Mouse (Mus musculus): ENCODE results near the gene Cpe. TPM values are rescaled to one million over a fixed set of nuclear protein-coding genes. Genes with fewer than 3 reads are reported as not detected.

Gene Cpe
- total RNA-seq (2014; rRNA removed): 1.0 and 1.7 TPM in 2 replicates
- polyA plus RNA-seq (2012; rRNA removed): 0.25 and 0.28 TPM in 2 replicates

DNA sequence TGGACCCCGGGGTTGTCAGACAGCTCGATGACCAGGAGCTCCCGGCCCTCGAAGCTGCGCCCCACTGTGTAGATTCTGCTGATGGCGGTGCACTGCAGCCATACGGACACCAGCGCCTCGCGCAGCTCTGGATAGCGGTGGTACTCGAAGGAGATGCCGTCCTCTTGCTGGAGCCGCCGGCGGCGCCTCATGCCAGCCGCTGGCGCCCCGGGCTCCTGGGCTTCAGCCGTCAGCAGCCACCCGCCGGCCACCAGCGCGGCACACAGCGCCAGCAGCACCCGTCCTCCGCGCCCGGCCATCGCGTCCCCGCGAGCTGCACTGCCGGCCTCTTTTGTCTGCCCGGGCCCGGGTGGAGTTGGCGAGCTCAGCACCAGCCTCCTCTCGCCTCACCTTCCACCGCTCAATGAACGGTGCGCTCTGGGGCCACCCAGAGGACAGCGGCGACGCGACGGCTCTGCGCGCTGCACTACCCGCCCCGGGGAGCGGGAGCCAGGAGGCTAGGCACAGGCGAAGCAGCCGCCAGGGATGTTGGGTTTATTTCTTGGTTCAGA is at the start of gene Cpe:
TSS of gene Cpe (minus strand) at position 404 of the 551 bp plus-strand sequence.
- H3K4me3 ChIP-seq (ENCODE audit: insufficient read depth, low read depth, low read length): peak within 1 kb of the TSS; percentile 12; the same call in 1 of the 2 replicates
- peaks cover 2% of the 10 kb centered on the region; the same call in 1 of the 2 replicates for H3K4me1 ChIP-seq (ENCODE audit: control insufficient read depth, insufficient read depth, low read length)
- H3K36me3 ChIP-seq (ENCODE audit: control insufficient read depth, insufficient read depth, low read length): no peaks in the 10 kb centered on the region
- H3K9ac ChIP-seq (ENCODE audit: low read depth, low read length): no peak within 1 kb of the TSS
- DNase-seq (ENCODE audit: extremely low read depth, low read depth, low spot score): peak; percentile 37
- no peak within 1 kb of the TSS for H3K27ac ChIP-seq (replicated peaks; ENCODE audit: insufficient read depth, low read depth, low read length)
- whole genome bisulfite sequencing: 1% methylated on average over 54 of the region's 54 CpGs
- TF ChIP-seq POLR2A (IDR thresholded peaks at IDR 0.05; ENCODE audit: extremely low read depth, insufficient read depth, low read length) (no peak), CTCF (IDR thresholded peaks at IDR 0.05; ENCODE audit: low read depth, low read length) (peak; percentile 67)
- peaks cover 3% of the 10 kb centered on the region; the same call in 1 of the 2 replicates for H3K27me3 ChIP-seq (ENCODE audit: control insufficient read depth, insufficient read depth, low read length)
- no peaks in the 10 kb centered on the region for H3K79me2 ChIP-seq (ENCODE audit: control insufficient read depth, insufficient read depth, low read length)

DNA sequence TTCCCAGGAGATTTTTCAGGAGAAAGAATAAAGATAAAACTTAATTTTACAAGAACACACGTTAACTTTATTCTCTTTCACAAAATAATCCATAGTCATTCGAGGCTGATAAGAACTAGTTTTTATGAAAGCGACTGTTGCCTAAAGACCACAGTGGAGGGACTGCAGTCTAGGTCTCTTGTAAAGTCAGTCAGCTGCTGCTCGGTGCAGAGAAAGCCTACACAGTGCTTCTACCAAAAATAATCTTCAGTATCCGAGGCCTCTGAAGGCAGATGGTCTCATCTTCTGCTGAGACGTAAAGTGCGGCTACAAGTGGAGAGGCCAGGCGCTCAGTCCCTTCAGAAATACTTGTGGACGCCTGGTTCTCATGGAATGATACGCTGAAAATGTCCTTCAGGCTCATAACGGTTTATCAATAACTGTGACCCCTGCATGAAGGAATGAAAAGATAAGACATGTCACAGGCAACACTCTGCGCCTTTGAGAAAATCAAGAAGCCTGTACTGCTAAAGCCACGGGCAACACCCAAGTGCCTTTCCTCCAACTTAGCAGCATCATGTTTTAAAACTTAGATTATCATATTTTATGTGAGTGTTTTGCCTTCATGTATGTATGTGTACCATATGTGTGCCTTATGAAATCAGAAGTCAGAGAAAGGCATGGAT is 47.8 kb upstream of the Cpe start:
- Histone ChIP-seq H3K27me3 (ENCODE audit: control insufficient read depth, insufficient read depth, low read length) (no peaks in the 10 kb centered on the region), H3K4me1 (ENCODE audit: control insufficient read depth, insufficient read depth, low read length) (peaks cover 3% of the 10 kb centered on the region), H3K79me2 (ENCODE audit: control insufficient read depth, insufficient read depth, low read length) (no peaks in the 10 kb centered on the region), H3K36me3 (ENCODE audit: control insufficient read depth, insufficient read depth, low read length) (peaks cover 21% of the 10 kb centered on the region), H3K27ac (replicated peaks; ENCODE audit: insufficient read depth, low read depth, low read length) (no peak overlapping the region), H3K4me3 (ENCODE audit: insufficient read depth, low read depth, low read length) (no peak overlapping the region), H3K9ac (ENCODE audit: low read depth, low read length) (no peak overlapping the region)
- 93% methylated on average over 13 of the region's 13 CpGs for WGBS
- TF ChIP-seq POLR2A (IDR thresholded peaks at IDR 0.05; ENCODE audit: extremely low read depth, insufficient read depth, low read length): no peak
- TF ChIP-seq CTCF (IDR thresholded peaks at IDR 0.05; ENCODE audit: low read depth, low read length): no peak
- no peak for DNase-seq (ENCODE audit: extremely low read depth, low read depth, low spot score)

GRCm38 (mm10) chr8:64738916-64739315 is 46.1 kb upstream of the Cpe start:
- H3K9ac ChIP-seq (ENCODE audit: low read depth, low read length): no peak overlapping the region
- TF ChIP-seq CTCF (IDR thresholded peaks at IDR 0.05; ENCODE audit: low read depth, low read length): no peak
- H3K79me2 ChIP-seq (ENCODE audit: control insufficient read depth, insufficient read depth, low read length): no peaks in the 10 kb centered on the region
- no peak overlapping the region for H3K27ac ChIP-seq (replicated peaks; ENCODE audit: insufficient read depth, low read depth, low read length)
- H3K4me1 ChIP-seq (ENCODE audit: control insufficient read depth, insufficient read depth, low read length): peaks cover 10% of the 10 kb centered on the region
- H3K4me3 ChIP-seq (ENCODE audit: insufficient read depth, low read depth, low read length): no peak overlapping the region
- WGBS: 86% methylated on average over 1 of the region's 1 CpGs
- DNase-seq (ENCODE audit: extremely low read depth, low read depth, low spot score): no peak
- peaks cover 21% of the 10 kb centered on the region for H3K36me3 ChIP-seq (ENCODE audit: control insufficient read depth, insufficient read depth, low read length)
- no peaks in the 10 kb centered on the region for H3K27me3 ChIP-seq (ENCODE audit: control insufficient read depth, insufficient read depth, low read length)

- 85% methylated on average over 3 of the region's 3 CpGs for WGBS
- peaks cover 11% of the 10 kb centered on the region for H3K36me3 ChIP-seq (ENCODE audit: control insufficient read depth, insufficient read depth, low read length)
Observed at GRCm38 (mm10) chr8:64736767-64737323, 44.0 kb upstream of the Cpe start.

GRCm38 (mm10) chr8:64735161-64735560 is 42.3 kb upstream of the Cpe start:
- H3K4me1 ChIP-seq (ENCODE audit: control insufficient read depth, insufficient read depth, low read length): peaks cover 21% of the 10 kb centered on the region
- no peak overlapping the region for H3K9ac ChIP-seq (ENCODE audit: low read depth, low read length)
- no peaks in the 10 kb centered on the region for H3K27me3 ChIP-seq (ENCODE audit: control insufficient read depth, insufficient read depth, low read length)
- DNase-seq (ENCODE audit: extremely low read depth, low read depth, low spot score): peak; percentile 74
- 28% methylated on average over 8 of the region's 8 CpGs for WGBS
- peaks cover 5% of the 10 kb centered on the region; the same call in 1 of the 2 replicates for H3K79me2 ChIP-seq (ENCODE audit: control insufficient read depth, insufficient read depth, low read length)
- H3K27ac ChIP-seq (replicated peaks; ENCODE audit: insufficient read depth, low read depth, low read length): peak overlapping the region; percentile 56
- no peak for TF ChIP-seq CTCF (IDR thresholded peaks at IDR 0.05; ENCODE audit: low read depth, low read length)
- H3K36me3 ChIP-seq (ENCODE audit: control insufficient read depth, insufficient read depth, low read length): peaks cover 8% of the 10 kb centered on the region
- no peak overlapping the region for H3K4me3 ChIP-seq (ENCODE audit: insufficient read depth, low read depth, low read length)

More at GRCm38 (mm10) chr8:64736767-64737323, 44.0 kb upstream of the Cpe start:
- Histone ChIP-seq H3K79me2 (ENCODE audit: control insufficient read depth, insufficient read depth, low read length) (peaks cover 5% of the 10 kb centered on the region; the same call in 1 of the 2 replicates), H3K4me1 (ENCODE audit: control insufficient read depth, insufficient read depth, low read length) (peaks cover 14% of the 10 kb centered on the region), H3K27ac (replicated peaks; ENCODE audit: insufficient read depth, low read depth, low read length) (no peak overlapping the region), H3K27me3 (ENCODE audit: control insufficient read depth, insufficient read depth, low read length) (no peaks in the 10 kb centered on the region), H3K9ac (ENCODE audit: low read depth, low read length) (no peak overlapping the region), H3K4me3 (ENCODE audit: insufficient read depth, low read depth, low read length) (no peak overlapping the region)
- TF ChIP-seq CTCF (IDR thresholded peaks at IDR 0.05; ENCODE audit: low read depth, low read length) (no peak), POLR2A (IDR thresholded peaks at IDR 0.05; ENCODE audit: extremely low read depth, insufficient read depth, low read length) (no peak)
- DNase-seq (ENCODE audit: extremely low read depth, low read depth, low spot score): no peak

All from liver, adult 2 months (tissue).